Mouse (Mus musculus): ENCODE measurements around the gene Rad23a. TPM values are rescaled to one million over a fixed set of nuclear protein-coding genes. Genes with fewer than 3 reads are reported as not detected.

Gene Rad23a
- total and polyA plus RNA-seq, 3 experiments, result 38.7 to 414 (median 116) TPM

GRCm38 (mm10) chr8:84844397-84845070 is 4.1 kb upstream of the Rad23a start:
- ATAC-seq (ENCODE audit: extremely low read depth, insufficient number of reproducible peaks, low FRiP score, poor library complexity, severe bottlenecking), result no peak
- DNase-seq (ENCODE audit: low spot score), result no peak
- peak; percentile 85; the same call in 1 of the 2 replicates for TF ChIP-seq POLR2AphosphoS5 (IDR thresholded peaks at IDR 0.05; ENCODE audit: insufficient replicate concordance, low read depth, low read length)
- no peak for TF ChIP-seq TAL1 (conservative IDR thresholded peaks at IDR 0.05; ENCODE audit: low read depth, low read length)
- H3K4me3 ChIP-seq (ENCODE audit: low read depth, low read length), result peak overlapping the region; percentile 91
- no peaks in the 10 kb centered on the region for H3K9me3 ChIP-seq (replicated peaks)
- no peaks in the 10 kb centered on the region for H3K27me3 ChIP-seq (ENCODE audit: insufficient read depth, low read length)
- peaks cover 59% of the 10 kb centered on the region for H3K4me1 ChIP-seq (ENCODE audit: insufficient read depth, low read depth, low read length)
- H3K36me3 ChIP-seq (replicated peaks), result peaks cover 55% of the 10 kb centered on the region

GRCm38 (mm10) chr8:84841514-84841913 is 1.0 kb upstream of the Rad23a start:
- Histone ChIP-seq H3K36me3 (replicated peaks) (peaks cover 86% of the 10 kb centered on the region), H3K4me1 (ENCODE audit: insufficient read depth, low read depth, low read length) (peaks cover 72% of the 10 kb centered on the region), H3K4me3 (ENCODE audit: low read depth, low read length) (no peak overlapping the region), H3K27me3 (ENCODE audit: insufficient read depth, low read length) (no peaks in the 10 kb centered on the region), H3K9me3 (replicated peaks) (no peaks in the 10 kb centered on the region)
- ATAC-seq (ENCODE audit: extremely low read depth, insufficient number of reproducible peaks, low FRiP score, poor library complexity, severe bottlenecking), result no peak
- no peak for TF ChIP-seq GATA1 (IDR thresholded peaks at IDR 0.05; ENCODE audit: borderline replicate concordance, low read length)
- no peak for TF ChIP-seq GATA2 (IDR thresholded peaks at IDR 0.05; ENCODE audit: borderline replicate concordance, low read depth, low read length)
- no peak for TF ChIP-seq POLR2AphosphoS5 (IDR thresholded peaks at IDR 0.05; ENCODE audit: insufficient replicate concordance, low read depth, low read length)
- TF ChIP-seq TAL1 (conservative IDR thresholded peaks at IDR 0.05; ENCODE audit: low read depth, low read length), result no peak
- no peak for TF ChIP-seq CTCF (IDR thresholded peaks at IDR 0.05; ENCODE audit: low read depth, low read length)
- no peak for DNase-seq (ENCODE audit: low spot score)

DNA sequence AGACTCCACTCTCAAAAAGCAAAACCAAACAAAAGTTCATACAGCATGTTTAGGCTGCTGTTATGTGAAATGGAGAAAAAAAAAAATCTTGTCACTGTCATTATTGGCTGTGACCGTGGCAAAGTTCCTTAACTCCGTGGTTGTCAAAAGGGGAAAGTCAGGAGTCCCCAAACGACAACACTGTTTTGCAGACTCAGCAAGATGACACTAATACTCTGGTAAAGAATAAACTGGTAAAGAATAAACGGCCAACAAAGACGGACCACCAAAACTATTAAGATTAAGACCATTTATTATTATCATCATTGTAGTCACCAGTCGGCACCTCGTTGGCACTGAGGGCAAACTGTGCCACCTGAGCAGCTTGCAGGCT is 604 bp downstream of the Rad23a start:
- no peaks in the 10 kb centered on the region for H3K9me3 ChIP-seq (replicated peaks)
- H3K36me3 ChIP-seq (replicated peaks), result peaks cover 86% of the 10 kb centered on the region
- peak overlapping the region; percentile 88 for H3K4me3 ChIP-seq (ENCODE audit: low read depth, low read length)
- ATAC-seq (ENCODE audit: extremely low read depth, insufficient number of reproducible peaks, low FRiP score, poor library complexity, severe bottlenecking) (no peak), DNase-seq (ENCODE audit: low spot score) (no peak)
- TF ChIP-seq GATA2 (IDR thresholded peaks at IDR 0.05; ENCODE audit: borderline replicate concordance, low read depth, low read length) (no peak), GATA1 (IDR thresholded peaks at IDR 0.05; ENCODE audit: borderline replicate concordance, low read length) (no peak), CTCF (IDR thresholded peaks at IDR 0.05; ENCODE audit: low read depth, low read length) (no peak), TAL1 (conservative IDR thresholded peaks at IDR 0.05; ENCODE audit: low read depth, low read length) (no peak), POLR2AphosphoS5 (IDR thresholded peaks at IDR 0.05; ENCODE audit: insufficient replicate concordance, low read depth, low read length) (no peak)
- no peaks in the 10 kb centered on the region for H3K27me3 ChIP-seq (ENCODE audit: insufficient read depth, low read length)
- H3K4me1 ChIP-seq (ENCODE audit: insufficient read depth, low read depth, low read length), result peaks cover 83% of the 10 kb centered on the region

DNA sequence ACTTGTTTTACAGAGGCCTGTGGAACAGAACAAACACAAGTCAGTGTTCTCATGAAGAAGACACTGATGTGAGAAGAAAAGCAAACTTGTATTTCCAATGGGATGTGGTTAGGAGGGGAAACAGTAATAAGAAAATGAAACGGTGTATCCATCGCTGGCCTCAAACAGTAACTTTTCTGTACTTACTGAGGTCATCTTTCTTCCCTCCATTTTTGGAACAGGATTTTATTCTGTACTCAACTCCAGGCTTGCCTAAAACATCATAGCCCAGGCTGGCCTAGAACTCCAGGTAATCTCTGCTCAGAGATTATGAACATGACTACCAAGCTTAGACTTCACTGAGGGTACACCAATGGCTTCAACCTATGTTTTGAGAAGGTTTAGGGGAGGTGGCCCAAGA is 1.1 kb downstream of the Rad23a start:
- Histone ChIP-seq H3K36me3 (replicated peaks) (peaks cover 86% of the 10 kb centered on the region), H3K4me1 (ENCODE audit: insufficient read depth, low read depth, low read length) (peaks cover 83% of the 10 kb centered on the region), H3K4me3 (ENCODE audit: low read depth, low read length) (peak overlapping the region; percentile 88), H3K9me3 (replicated peaks) (no peaks in the 10 kb centered on the region), H3K27me3 (ENCODE audit: insufficient read depth, low read length) (no peaks in the 10 kb centered on the region)
- no peak for ATAC-seq (ENCODE audit: extremely low read depth, insufficient number of reproducible peaks, low FRiP score, poor library complexity, severe bottlenecking)
- no peak for DNase-seq (ENCODE audit: low spot score)
- no peak for TF ChIP-seq CTCF (IDR thresholded peaks at IDR 0.05; ENCODE audit: low read depth, low read length)
- no peak for TF ChIP-seq GATA1 (IDR thresholded peaks at IDR 0.05; ENCODE audit: borderline replicate concordance, low read length)
- TF ChIP-seq GATA2 (IDR thresholded peaks at IDR 0.05; ENCODE audit: borderline replicate concordance, low read depth, low read length), result no peak
- no peak for TF ChIP-seq TAL1 (conservative IDR thresholded peaks at IDR 0.05; ENCODE audit: low read depth, low read length)
- TF ChIP-seq POLR2AphosphoS5 (IDR thresholded peaks at IDR 0.05; ENCODE audit: insufficient replicate concordance, low read depth, low read length), result no peak; the same call in 1 of the 2 replicates

GRCm38 (mm10) chr8:84838513-84838912 is 2.0 kb downstream of the Rad23a start:
- TF ChIP-seq GATA1 (IDR thresholded peaks at IDR 0.05; ENCODE audit: borderline replicate concordance, low read length), result no peak
- TF ChIP-seq CTCF (IDR thresholded peaks at IDR 0.05; ENCODE audit: low read depth, low read length), result no peak
- TF ChIP-seq GATA2 (IDR thresholded peaks at IDR 0.05; ENCODE audit: borderline replicate concordance, low read depth, low read length), result no peak
- TF ChIP-seq POLR2AphosphoS5 (IDR thresholded peaks at IDR 0.05; ENCODE audit: insufficient replicate concordance, low read depth, low read length), result no peak
- no peak for TF ChIP-seq TAL1 (conservative IDR thresholded peaks at IDR 0.05; ENCODE audit: low read depth, low read length)
- H3K9me3 ChIP-seq (replicated peaks), result no peaks in the 10 kb centered on the region
- peaks cover 86% of the 10 kb centered on the region for H3K36me3 ChIP-seq (replicated peaks)
- DNase-seq (ENCODE audit: low spot score) (no peak), ATAC-seq (ENCODE audit: extremely low read depth, insufficient number of reproducible peaks, low FRiP score, poor library complexity, severe bottlenecking) (no peak)
- H3K4me3 ChIP-seq (ENCODE audit: low read depth, low read length), result no peak overlapping the region; the same call in 1 of the 2 replicates
- no peaks in the 10 kb centered on the region for H3K27me3 ChIP-seq (ENCODE audit: insufficient read depth, low read length)
- peaks cover 83% of the 10 kb centered on the region for H3K4me1 ChIP-seq (ENCODE audit: insufficient read depth, low read depth, low read length)

- TF ChIP-seq CTCF (IDR thresholded peaks at IDR 0.05; ENCODE audit: low read depth, low read length) (no peak), TAL1 (conservative IDR thresholded peaks at IDR 0.05; ENCODE audit: low read depth, low read length) (no peak), POLR2AphosphoS5 (IDR thresholded peaks at IDR 0.05; ENCODE audit: insufficient replicate concordance, low read depth, low read length) (no peak), GATA2 (IDR thresholded peaks at IDR 0.05; ENCODE audit: borderline replicate concordance, low read depth, low read length) (no peak), GATA1 (IDR thresholded peaks at IDR 0.05; ENCODE audit: borderline replicate concordance, low read length) (no peak)
- H3K9me3 ChIP-seq (replicated peaks), result no peaks in the 10 kb centered on the region
- peaks cover 83% of the 10 kb centered on the region for H3K4me1 ChIP-seq (ENCODE audit: insufficient read depth, low read depth, low read length)
- H3K36me3 ChIP-seq (replicated peaks), result peaks cover 85% of the 10 kb centered on the region
- H3K27me3 ChIP-seq (ENCODE audit: insufficient read depth, low read length), result no peaks in the 10 kb centered on the region
- ATAC-seq (ENCODE audit: extremely low read depth, insufficient number of reproducible peaks, low FRiP score, poor library complexity, severe bottlenecking) (no peak), DNase-seq (ENCODE audit: low spot score) (no peak)
- H3K4me3 ChIP-seq (ENCODE audit: low read depth, low read length), result no peak overlapping the region; the same call in 1 of the 2 replicates
These were observed 2.5 kb downstream of the Rad23a start for GRCm38 (mm10) chr8:84837912-84838470.

Measured in G1E (cell line).